Mouse (Mus musculus) MEL-GATA-1-ER (cell line): Measurements from ENCODE around the gene Ndufc1.
"Not testable (repeated sequence)": the region's sequence is repeated elsewhere in the genome, so short reads cannot be mapped to it uniquely, and the experiment has no call there.

ENCODE experiments used
- DNase-seq: peaks from one replicate; pipeline ENCODE4 v3.0.0-alpha.2; 2012; ENCODE audit warnings: low read depth; ENCODE audit errors: extremely low read depth

The Ndufc1 gene

GRCm38 (mm10) chr3:51408561-51409183 lies at the start of gene Ndufc1:
TSS of gene Ndufc1 (minus strand) at chr3:51408988.
- DNase-seq, result peak; percentile 76

- no peak for DNase-seq
These were observed 26.2 kb upstream of the Ndufc1 start for GRCm38 (mm10) chr3:51434871-51435595.

DNA sequence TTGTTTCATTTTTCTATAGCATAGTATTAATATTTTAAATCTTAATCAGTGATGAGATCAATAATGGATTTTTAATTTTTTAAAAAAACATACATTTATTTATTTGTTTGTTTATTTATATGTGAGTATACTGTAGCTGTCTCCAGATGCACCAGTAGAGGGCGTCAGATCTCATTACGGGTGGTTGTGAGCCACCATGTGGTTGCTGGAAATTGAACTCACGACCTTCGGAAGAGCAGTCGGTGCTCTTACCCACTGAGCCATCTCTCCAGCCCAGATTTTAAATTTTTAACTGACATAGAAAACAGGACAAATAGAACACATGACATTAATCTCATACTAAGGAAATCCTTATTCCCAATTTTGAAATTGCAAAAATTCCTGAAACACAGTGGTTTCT lies 25.6 kb upstream of the Ndufc1 start:
- DNase-seq, result not testable (repeated sequence)

- no peak for DNase-seq
These were observed 16.6 kb upstream of the Ndufc1 start for GRCm38 (mm10) chr3:51425394-51425793.

DNA sequence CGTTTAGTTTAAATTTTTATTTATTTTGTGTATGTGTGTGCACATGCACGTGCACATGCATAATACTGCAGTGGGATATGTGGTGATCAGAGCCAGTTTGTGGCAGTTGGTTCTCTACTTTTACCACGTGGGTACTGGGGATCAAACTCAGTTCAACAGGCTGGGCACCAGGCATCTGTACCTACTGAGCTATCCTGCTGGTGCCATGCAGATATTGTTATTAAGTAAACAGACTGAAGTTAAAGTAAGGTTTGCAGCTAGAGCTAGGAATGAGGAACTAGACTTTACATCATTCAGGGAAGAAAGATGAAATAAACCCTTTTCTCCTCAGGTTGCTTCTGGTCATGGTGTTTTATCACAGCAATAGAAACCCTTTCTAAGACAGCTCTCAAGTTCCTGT lies 13.1 kb upstream of the Ndufc1 start:
- DNase-seq, result peak; percentile 67

DNA sequence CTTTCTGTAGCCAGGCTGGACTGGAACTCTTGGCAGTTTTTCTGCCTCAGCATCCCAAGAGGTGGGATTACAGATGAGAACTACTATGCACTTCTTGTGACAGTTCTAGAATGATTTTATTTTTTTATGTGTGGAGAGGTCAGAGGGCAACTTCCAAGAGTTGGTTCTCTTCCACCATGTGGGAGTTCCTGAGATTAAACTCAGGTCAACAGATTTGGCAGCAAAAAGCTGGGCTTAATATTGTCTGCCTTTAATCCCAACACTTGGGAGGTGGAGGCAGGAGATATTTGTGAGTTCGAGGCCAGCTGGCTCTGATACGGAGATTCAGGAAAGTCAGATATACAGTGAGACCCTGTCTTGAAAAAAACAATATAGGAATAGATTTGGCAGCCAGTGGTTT lies 9.2 kb upstream of the Ndufc1 start:
- no peak for DNase-seq

DNA sequence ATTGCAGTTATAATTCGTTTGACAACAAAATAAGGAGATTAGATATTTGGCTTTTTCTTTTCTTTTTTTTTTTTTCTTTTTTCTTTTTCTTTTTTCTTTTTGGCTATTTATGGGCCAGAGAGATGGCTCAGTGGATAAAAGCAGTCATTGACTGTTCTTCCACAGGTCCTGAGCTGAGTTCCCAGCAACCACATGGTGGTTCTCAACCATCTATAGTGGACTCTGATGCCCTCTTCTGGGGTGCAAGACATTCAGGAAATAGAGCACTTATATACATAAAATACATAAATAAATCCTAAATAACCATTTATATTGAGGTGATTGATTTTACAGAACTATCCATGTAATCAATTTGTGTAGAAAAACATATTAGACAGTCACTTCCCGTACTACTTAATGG lies 8.7 kb upstream of the Ndufc1 start:
- no peak for DNase-seq

DNA sequence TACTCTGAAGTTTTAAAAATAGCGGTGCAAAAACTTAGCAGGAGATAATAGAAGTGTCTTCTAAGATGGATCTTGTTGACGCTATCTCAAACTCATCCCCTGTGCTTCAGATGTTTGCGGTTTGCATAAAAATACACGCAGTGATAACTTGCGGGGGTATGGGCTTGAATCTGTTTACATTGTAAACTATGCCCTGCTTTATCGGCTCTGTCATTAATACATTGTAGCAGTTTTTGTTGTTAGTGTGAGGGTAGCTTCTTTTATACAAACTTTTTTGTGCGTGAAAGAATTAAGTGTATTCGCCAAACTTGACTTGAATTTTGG lies 8.3 kb upstream of the Ndufc1 start:
- no peak for DNase-seq

DNA sequence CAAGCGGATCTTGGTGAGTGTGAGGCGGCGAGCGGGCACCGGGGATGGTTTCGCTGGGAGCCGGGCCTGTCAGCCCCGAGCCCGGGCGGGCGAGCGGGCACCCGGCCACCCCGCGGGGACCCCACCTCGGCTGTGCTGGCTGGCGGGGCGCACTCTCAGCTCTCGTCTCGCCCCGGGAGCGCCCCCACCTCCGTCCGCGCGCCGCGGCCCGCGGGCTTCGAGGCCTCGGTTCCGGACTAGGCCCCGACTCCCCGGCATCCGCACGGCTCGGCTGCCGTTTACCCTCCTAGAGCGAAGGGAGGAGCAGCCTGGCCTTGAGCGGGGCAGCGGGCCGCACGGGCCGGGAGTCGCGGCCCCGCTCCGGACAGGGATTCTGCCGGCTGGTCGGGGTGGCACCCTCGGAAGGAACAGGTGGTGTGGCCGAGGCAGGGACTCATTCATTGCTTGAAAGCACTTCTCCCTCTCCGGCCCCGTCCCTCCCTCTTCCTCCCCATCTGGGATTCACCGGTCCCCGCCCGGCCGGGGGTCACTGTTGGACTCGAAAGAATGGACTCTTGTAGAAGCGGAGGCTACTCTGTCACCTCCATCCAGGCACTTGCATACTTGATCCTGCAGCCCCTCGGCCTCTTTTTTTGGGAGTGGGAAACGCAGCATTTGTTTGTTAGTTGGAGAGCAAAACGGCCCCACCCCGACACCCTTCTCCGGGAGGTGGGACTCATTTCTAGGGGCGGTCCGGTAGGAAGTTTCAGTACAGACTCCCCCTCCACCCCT lies 7.8 kb upstream of the Ndufc1 start:
- no peak for DNase-seq

DNA sequence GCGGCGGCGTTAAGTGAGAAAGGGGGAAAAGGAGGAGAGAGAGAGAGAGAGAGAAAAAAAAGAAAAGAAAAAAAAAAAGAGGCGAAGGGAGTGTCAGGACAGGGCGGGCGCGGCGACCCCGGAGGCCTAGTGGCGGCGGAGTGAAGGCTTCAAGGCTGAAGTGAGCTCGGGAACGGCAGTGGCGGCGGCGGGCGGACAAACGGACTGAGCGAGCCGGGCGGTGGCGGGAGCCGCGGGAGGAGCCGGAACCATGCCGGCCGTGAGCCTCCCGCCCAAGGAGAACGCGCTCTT lies 7.2 kb upstream of the Ndufc1 start:
- DNase-seq, result no peak

DNA sequence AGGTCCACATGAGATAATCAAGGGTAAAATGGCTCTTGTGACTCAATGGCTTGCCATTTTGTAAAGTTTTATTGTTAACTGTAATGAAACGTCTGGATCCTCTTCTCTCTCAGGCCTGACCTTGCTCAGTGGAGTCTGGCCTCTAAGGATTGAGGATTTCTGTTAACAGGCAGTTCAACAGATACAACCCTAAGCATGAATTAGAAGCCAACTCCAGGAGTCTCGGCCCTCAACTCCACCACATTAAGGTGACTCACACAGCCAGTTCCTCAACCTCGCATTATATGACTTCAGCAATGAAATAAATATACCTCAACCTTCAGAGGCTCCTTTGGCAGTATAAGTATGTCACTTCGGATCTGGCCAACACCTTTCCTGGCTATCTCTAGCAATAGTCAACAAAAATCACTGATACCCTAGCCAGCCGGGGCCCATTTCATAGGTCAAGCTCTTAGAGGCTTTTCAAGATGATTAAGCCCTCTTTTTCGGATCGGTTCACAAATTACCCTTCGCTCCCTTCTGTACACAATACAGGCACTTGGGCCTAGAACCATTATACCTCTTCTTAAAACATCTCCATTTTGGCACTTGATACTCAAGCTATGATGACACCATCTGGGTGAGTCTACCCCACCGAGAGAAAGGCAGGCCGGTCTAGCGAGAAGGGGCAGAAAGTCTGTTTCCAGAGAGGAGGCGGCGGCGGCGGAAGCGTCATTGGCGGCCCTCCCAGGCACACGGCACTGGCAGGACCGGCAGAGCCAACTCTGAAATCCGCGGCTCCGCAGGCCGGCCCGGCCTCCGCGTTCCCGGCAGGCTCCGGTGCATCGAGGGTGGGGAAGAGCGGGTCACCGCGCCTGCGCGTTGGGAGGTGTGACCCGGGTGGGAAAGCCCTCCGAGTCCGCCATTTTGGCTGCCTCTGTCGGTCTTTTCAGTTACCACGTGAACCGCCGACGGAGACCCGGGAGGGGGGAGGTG lies 6.6 kb upstream of the Ndufc1 start, which contains the start of gene Naa15:
Naa15 (plus strand) TSS at position 51 of the 975 bp plus-strand sequence.
- peak; percentile 70 for DNase-seq

DNA sequence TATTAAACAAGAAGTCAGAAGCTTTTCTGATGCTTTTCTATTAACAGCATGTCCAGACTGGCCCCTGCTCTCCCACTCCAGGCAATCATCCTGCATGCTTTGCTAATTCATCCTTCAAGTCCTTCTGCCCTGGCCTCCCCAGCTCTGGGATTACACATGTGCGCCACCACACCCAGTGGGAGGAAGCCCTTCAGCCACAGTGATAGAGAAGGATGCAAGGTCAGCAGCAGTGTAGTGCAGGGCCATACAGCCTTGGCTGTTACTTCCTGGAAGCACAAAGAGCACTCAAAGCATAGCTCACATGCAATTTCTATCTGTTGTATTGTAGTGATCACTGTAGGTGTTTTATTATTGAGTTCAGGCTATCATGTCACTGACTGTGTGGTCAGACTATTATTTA lies 4.5 kb upstream of the Ndufc1 start:
- no peak for DNase-seq

- DNase-seq, result no peak
These were observed 3.7 kb upstream of the Ndufc1 start for GRCm38 (mm10) chr3:51412457-51412856.

- DNase-seq, result no peak
These were observed 773 bp downstream of the Ndufc1 start for GRCm38 (mm10) chr3:51407870-51408560.

DNA sequence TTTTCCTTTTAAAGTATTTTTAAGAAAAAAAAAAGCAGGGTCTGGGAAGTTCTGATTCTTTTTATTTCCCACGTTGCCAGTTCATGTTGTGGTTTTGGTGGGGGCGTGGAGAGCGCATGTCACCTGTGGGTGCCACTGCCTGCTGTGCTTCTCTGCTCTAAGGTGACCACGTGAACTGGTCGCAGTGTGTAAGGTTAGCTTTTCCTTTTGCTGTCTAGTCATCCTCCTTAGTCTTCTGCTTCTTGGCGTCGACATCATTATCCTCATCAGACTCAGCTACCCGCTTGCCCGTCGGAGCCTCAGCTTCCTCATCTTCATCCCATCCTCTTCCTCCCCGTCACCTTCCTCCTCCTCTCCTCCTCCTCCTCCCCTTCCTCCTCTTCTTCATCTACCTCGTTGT lies 6.2 kb downstream of the Ndufc1 start:
- DNase-seq, result no peak

DNA sequence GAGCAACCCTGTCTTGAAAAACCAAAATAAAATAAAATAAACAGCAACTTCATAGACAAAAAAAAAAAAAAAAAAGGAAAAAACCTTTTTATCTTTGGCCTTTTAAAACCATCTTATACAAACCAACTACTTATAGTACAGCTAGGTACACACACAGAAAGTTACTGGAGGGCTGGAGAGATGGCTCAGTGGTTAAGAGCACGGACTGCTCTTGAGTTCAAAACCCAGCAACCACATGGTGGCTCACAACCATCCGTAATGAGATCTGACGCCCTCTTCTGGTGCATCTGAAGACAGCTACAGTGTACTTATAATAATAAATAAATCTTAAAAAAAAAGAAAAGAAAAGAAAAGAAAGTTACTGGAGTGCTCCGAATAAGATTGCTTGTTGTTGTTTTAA lies 6.7 kb downstream of the Ndufc1 start:
- not testable (repeated sequence) for DNase-seq

- no peak for DNase-seq
These were observed 8.1 kb downstream of the Ndufc1 start for GRCm38 (mm10) chr3:51400682-51401081.

DNA sequence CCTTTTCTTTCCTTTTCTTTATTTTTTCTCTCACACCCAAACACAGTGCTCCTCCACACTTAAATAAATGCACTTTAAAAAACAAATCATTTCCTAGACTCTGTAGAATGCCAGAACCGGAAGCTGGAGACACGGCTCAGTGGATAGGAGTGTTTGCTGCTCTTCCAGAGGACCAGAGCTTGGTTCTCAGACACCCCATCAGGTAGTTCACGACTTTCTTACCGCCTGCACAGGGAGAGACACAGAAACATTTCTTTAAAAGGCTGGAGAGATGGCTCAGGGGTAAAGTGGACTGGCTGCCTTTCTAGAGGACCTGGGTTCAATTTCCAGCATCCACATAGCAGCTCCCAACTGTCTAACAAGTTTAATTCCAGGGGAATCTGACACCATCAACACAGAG lies 9.3 kb downstream of the Ndufc1 start:
- no peak for DNase-seq

GRCm38 (mm10) chr3:51398667-51399066 lies 10.1 kb downstream of the Ndufc1 start:
- no peak for DNase-seq

- DNase-seq, result no peak
These were observed 11.0 kb downstream of the Ndufc1 start for GRCm38 (mm10) chr3:51397700-51398299.
